Mouse (Mus musculus) kidney, postnatal 0 days (tissue): ENCODE data around the gene Exd2. TPM values are rescaled to one million over a fixed set of nuclear protein-coding genes. Genes with fewer than 3 reads are reported as not detected.

ENCODE experiments used
- ATAC-seq: fragments of 200-750 bp; cut with Nextera tagmentation; replicated peaks from 2 replicates; pipeline ENCODE4 v1.8.0; 2017; ENCODE audit warnings: low read depth, moderate number of reproducible peaks, moderate TSS enrichment, moderate library complexity; ENCODE audit not compliant: low FRiP score
- DNase-seq: peaks from one replicate; pipeline ENCODE4 v3.0.0-alpha.2; 2016; ENCODE audit warnings: low spot score
- H3K27ac ChIP-seq: fragments of 300-500 bp; sonication (generic); 2 replicates; pipeline ENCODE4 v1.5.1; 2014; ENCODE audit warnings: mild to moderate bottlenecking
- H3K27me3 ChIP-seq: fragments of 300-500 bp; sonication (generic); 2 replicates; pipeline ENCODE4 v1.6.1; 2014; ENCODE audit warnings: low read length, mixed read lengths; ENCODE audit not compliant: insufficient read depth
- H3K36me3 ChIP-seq: fragments of 300-500 bp; sonication (generic); 2 replicates; pipeline ENCODE4 v1.6.1; 2014; ENCODE audit warnings: low read length, mixed read lengths; ENCODE audit not compliant: insufficient read depth
- H3K4me1 ChIP-seq: fragments of 300-500 bp; sonication (generic); replicated peaks from 2 replicates; pipeline ENCODE4 v1.6.1; 2014; ENCODE audit warnings: antibody characterized with exemption, low read length, mixed read lengths; ENCODE audit not compliant: insufficient read depth
- H3K4me2 ChIP-seq: fragments of 300-500 bp; sonication (generic); 2 replicates; pipeline ENCODE4 v1.6.1; 2014; ENCODE audit warnings: mild to moderate bottlenecking, low read length, moderate library complexity, mixed read lengths
- H3K4me3 ChIP-seq: fragments of 300-500 bp; sonication (generic); replicated peaks from 2 replicates; pipeline ENCODE4 v1.5.1; 2014; ENCODE audit warnings: low read depth, low read length
- H3K9ac ChIP-seq: fragments of 300-500 bp; sonication (generic); 2 replicates; pipeline ENCODE4 v1.6.1; 2014; ENCODE audit warnings: low read depth, low read length
- H3K9me3 ChIP-seq: fragments of 300-500 bp; sonication (generic); replicated peaks from 2 replicates; pipeline ENCODE4 v1.6.1; 2016; ENCODE audit warnings: low read length, inconsistent platforms, mixed read lengths
- CTCF ChIP-seq: IDR thresholded peaks from 2 replicates; pipeline ENCODE4 v1.5.1; 2016; ENCODE audit warnings: antibody characterized with exemption, low read depth, mild to moderate bottlenecking, moderate library complexity
- WGBS: fragments of 180-500 bp; shearing (Covaris S2); extraction: QIAGEN DNeasy Blood & Tissue Kit; methylation state at CpG from one replicate; pipeline ENCODE4 v1.1.7; 2014; 5-methylcytosine and 5-hydroxymethylcytosine counted together
- polyA plus RNA-seq: library from polyadenylated mRNA; unstranded; fragments of >200 nt; fragmentation: Nextera tagmentation; extraction: Ambion mirVana; gene quantifications from 2 replicates; pipeline ENCODE4 v1.2.1, GENCODE M21; 2015

The Exd2 gene
- polyA plus RNA-seq = 17.7 and 17.9 TPM in 2 replicates

DNA sequence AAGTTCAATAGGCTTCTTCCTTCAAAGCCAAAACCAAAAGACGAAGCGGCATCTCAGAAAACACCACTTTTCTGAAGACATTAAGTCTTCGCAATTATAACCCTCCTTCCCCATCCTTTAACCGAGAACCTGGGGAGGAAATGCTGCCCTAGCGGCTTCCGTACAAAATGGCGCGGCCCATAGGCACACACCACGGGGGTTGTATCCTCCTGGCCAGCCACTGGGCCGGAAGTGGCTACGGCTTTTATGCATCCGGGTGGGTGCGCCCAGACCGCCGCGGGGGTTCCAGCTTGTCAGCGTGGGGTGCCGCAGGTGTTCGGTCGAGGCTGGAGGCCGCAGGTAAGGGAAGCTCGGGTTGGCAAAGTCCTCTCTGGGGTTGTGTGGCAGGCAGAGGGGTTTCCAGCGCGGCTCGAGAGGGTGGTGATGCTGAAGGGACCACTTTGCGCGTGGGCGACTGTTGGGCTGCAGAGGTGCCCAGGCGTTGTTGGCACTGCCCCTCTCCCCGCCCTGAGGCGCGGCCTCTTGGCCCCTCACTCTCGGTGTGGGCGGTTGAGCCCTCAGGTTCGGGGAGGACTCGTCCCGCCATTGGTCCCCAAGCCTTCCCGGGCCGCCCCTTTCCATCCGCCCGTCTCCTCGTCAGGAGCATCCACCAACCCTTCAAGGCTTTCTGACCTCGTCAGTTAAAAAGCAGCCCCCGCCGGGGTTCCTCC, at the start of gene Exd2:
Exd2 (plus strand) TSS at position 154 of the 710 bp plus-strand sequence.
- Histone ChIP-seq H3K27ac (peak within 1 kb of the TSS; percentile 81), H3K4me2 (peak within 1 kb of the TSS; percentile 87), H3K9me3 (no peaks in the 10 kb centered on the region), H3K9ac (peak within 1 kb of the TSS; percentile 77), H3K4me3 (peak within 1 kb of the TSS; percentile 90), H3K36me3 (no peaks in the 10 kb centered on the region), H3K4me1 (no peaks in the 10 kb centered on the region), H3K27me3 (no peaks in the 10 kb centered on the region)
- WGBS = 0% methylated on average over 43 of the region's 45 CpGs
- DNase-seq = peak; percentile 95
- ATAC-seq = peak; percentile 97
- 0 out of 2 replicates have a peak, but pooled peaks have one; percentile 10 for TF ChIP-seq CTCF

GRCm38 (mm10) chr12:80415100-80415499, 47.8 kb upstream of the Exd2 start:
- H3K36me3 ChIP-seq = peaks cover 10% of the 10 kb centered on the region; the same call in 1 of the 2 replicates
- no peak for TF ChIP-seq CTCF
- H3K4me1 ChIP-seq = no peaks in the 10 kb centered on the region
- H3K9me3 ChIP-seq = no peaks in the 10 kb centered on the region
- no peak overlapping the region for H3K9ac ChIP-seq
- H3K4me3 ChIP-seq = no peak overlapping the region
- H3K4me2 ChIP-seq = no peak overlapping the region
- no peaks in the 10 kb centered on the region for H3K27me3 ChIP-seq
- no peak overlapping the region for H3K27ac ChIP-seq
- 94% methylated on average over 2 of the region's 2 CpGs for WGBS
- no peak for DNase-seq
- ATAC-seq = no peak

GRCm38 (mm10) chr12:80427683-80428082, 35.2 kb upstream of the Exd2 start:
- no peak overlapping the region for H3K4me2 ChIP-seq
- no peaks in the 10 kb centered on the region for H3K9me3 ChIP-seq
- 84% methylated on average over 3 of the region's 3 CpGs for WGBS
- H3K27me3 ChIP-seq = no peaks in the 10 kb centered on the region
- no peak overlapping the region for H3K27ac ChIP-seq
- H3K9ac ChIP-seq = no peak overlapping the region
- DNase-seq (no peak), ATAC-seq (no peak)
- H3K36me3 ChIP-seq = 0 out of 2 replicates have a peak, but pooled peaks cover 4% of the 10 kb centered on the region
- no peaks in the 10 kb centered on the region for H3K4me1 ChIP-seq
- H3K4me3 ChIP-seq = no peak overlapping the region
- no peak for TF ChIP-seq CTCF

- no peak for ATAC-seq
- Histone ChIP-seq H3K36me3 (0 out of 2 replicates have a peak, but pooled peaks cover 3% of the 10 kb centered on the region), H3K4me3 (no peak overlapping the region), H3K4me2 (no peak overlapping the region), H3K27me3 (no peaks in the 10 kb centered on the region), H3K4me1 (no peaks in the 10 kb centered on the region), H3K27ac (no peak overlapping the region), H3K9me3 (no peaks in the 10 kb centered on the region), H3K9ac (no peak overlapping the region)
- no peak for DNase-seq
- 46% methylated on average over 4 of the region's 4 CpGs for WGBS
- TF ChIP-seq CTCF = no peak
Observed at GRCm38 (mm10) chr12:80433266-80433665, 29.6 kb upstream of the Exd2 start.

DNA sequence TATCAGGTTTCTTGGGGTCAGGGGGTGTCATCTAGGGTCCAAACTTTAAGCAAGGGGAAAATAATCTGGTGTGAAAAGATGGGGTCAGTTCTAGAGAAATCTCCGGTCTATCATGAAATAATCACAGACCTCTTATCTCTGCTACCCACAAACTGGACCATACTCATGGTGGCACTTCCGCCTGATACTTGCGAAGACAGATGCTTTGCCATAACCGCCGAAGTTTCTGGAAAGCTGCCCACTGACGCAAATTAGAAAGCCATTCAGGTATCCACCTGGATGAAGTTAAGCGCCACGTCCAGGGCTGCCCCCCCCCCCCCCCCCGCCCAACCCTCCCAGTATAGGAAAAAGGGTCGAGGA, 28.3 kb upstream of the Exd2 start:
- Histone ChIP-seq H3K4me3 (peak overlapping the region; percentile 96), H3K9me3 (no peaks in the 10 kb centered on the region), H3K4me2 (peak overlapping the region; percentile 66), H3K4me1 (no peaks in the 10 kb centered on the region), H3K27ac (peak overlapping the region; percentile 97), H3K27me3 (no peaks in the 10 kb centered on the region), H3K9ac (peak overlapping the region; percentile 94), H3K36me3 (0 out of 2 replicates have a peak, but pooled peaks cover 3% of the 10 kb centered on the region)
- ATAC-seq = no peak
- DNase-seq = no peak
- no peak for TF ChIP-seq CTCF
- WGBS = 4% methylated on average over 8 of the region's 10 CpGs

GRCm38 (mm10) chr12:80434961-80435691, 27.8 kb upstream of the Exd2 start:
- DNase-seq (peak; percentile 88), ATAC-seq (peak; percentile 84)
- 0 out of 2 replicates have a peak, but pooled peaks cover 3% of the 10 kb centered on the region for H3K36me3 ChIP-seq
- no peaks in the 10 kb centered on the region for H3K4me1 ChIP-seq
- TF ChIP-seq CTCF = 0 out of 2 replicates have a peak, but pooled peaks have one; percentile 1
- peak overlapping the region; percentile 94 for H3K9ac ChIP-seq
- peak overlapping the region; percentile 96 for H3K4me3 ChIP-seq
- H3K27me3 ChIP-seq = no peaks in the 10 kb centered on the region
- H3K27ac ChIP-seq = peak overlapping the region; percentile 97
- WGBS = under 1% methylated on average over 56 of the region's 64 CpGs
- no peaks in the 10 kb centered on the region for H3K9me3 ChIP-seq
- peak overlapping the region; percentile 66 for H3K4me2 ChIP-seq
